Mouse (Mus musculus) cortical plate, adult 2 months (tissue): ENCODE data around the gene Shf. TPM values are rescaled to one million over a fixed set of nuclear protein-coding genes. Genes with fewer than 3 reads are reported as not detected.
A peak's percentile ranks its signal among the peaks of the same experiment; 100 is the strongest.

Source experiments
- H3K27ac ChIP-seq: fragments of 200-500 bp; 2 replicates; pipeline ENCODE4 v1.5.1; 2012; ENCODE audit warnings: low read length, control low read depth, inconsistent platforms; ENCODE audit not compliant: insufficient read depth
- H3K4me1 ChIP-seq: fragments of 200-500 bp; 2 replicates; pipeline ENCODE4 v1.6.1; 2011; ENCODE audit warnings: low read length; ENCODE audit not compliant: control insufficient read depth, insufficient read depth
- H3K4me3 ChIP-seq: fragments of 200-500 bp; 2 replicates; pipeline ENCODE4 v1.5.1; 2011; ENCODE audit warnings: mild to moderate bottlenecking, low read length, control low read depth; ENCODE audit not compliant: insufficient read depth
- CTCF ChIP-seq: fragments of 200-500 bp; IDR thresholded peaks from 2 replicates; pipeline ENCODE4 v1.5.1; 2011; ENCODE audit warnings: mild to moderate bottlenecking, control low read depth, low read length; ENCODE audit not compliant: insufficient read depth; ENCODE audit errors: extremely low read depth
- POLR2A ChIP-seq: fragments of 200-500 bp; IDR thresholded peaks from 2 replicates; pipeline ENCODE4 v1.6.1; 2011; ENCODE audit warnings: mild to moderate bottlenecking, low read length, control low read depth; ENCODE audit not compliant: insufficient read depth; ENCODE audit errors: extremely low read depth
- polyA plus RNA-seq: library from polyadenylated mRNA; depleted of rRNA; stranded (reverse); fragments of >200 nt; gene quantifications from 2 replicates; pipeline ENCODE4 v1.2.3, GENCODE M21; 2012

The Shf gene
- polyA plus RNA-seq, 1 experiment, result 72.5 TPM

- Histone ChIP-seq H3K4me3 (no peak overlapping the region), H3K27ac (no peak overlapping the region), H3K4me1 (peaks cover 3% of the 10 kb centered on the region; the same call in 1 of the 2 replicates)
- TF ChIP-seq CTCF (no peak), POLR2A (no peak)
Observed at GRCm38 (mm10) chr2:122379292-122379650, 10.3 kb upstream of the Shf start.

GRCm38 (mm10) chr2:122378421-122379291 lies 9.7 kb upstream of the Shf start:
- no peak overlapping the region for H3K27ac ChIP-seq
- H3K4me1 ChIP-seq, result peaks cover 3% of the 10 kb centered on the region; the same call in 1 of the 2 replicates
- peak; percentile 63 for TF ChIP-seq CTCF
- no peak for TF ChIP-seq POLR2A
- H3K4me3 ChIP-seq, result peak overlapping the region; percentile 58

GRCm38 (mm10) chr2:122377751-122378246 lies 8.8 kb upstream of the Shf start:
- Histone ChIP-seq H3K4me3 (peak overlapping the region; percentile 58), H3K27ac (peak overlapping the region; percentile 26; the same call in 1 of the 2 replicates), H3K4me1 (peaks cover 3% of the 10 kb centered on the region; the same call in 1 of the 2 replicates)
- TF ChIP-seq POLR2A (no peak), CTCF (no peak)

GRCm38 (mm10) chr2:122377215-122377674 lies 8.3 kb upstream of the Shf start:
- Histone ChIP-seq H3K4me1 (peaks cover 3% of the 10 kb centered on the region; the same call in 1 of the 2 replicates), H3K4me3 (peak overlapping the region; percentile 58), H3K27ac (peak overlapping the region; percentile 26; the same call in 1 of the 2 replicates)
- TF ChIP-seq POLR2A (peak; percentile 97), CTCF (no peak)

GRCm38 (mm10) chr2:122376041-122376561 lies 7.1 kb upstream of the Shf start:
- peaks cover 3% of the 10 kb centered on the region; the same call in 1 of the 2 replicates for H3K4me1 ChIP-seq
- H3K27ac ChIP-seq, result peak overlapping the region; percentile 50
- TF ChIP-seq CTCF, result no peak
- no peak for TF ChIP-seq POLR2A
- peak overlapping the region; percentile 57 for H3K4me3 ChIP-seq

- TF ChIP-seq CTCF (no peak), POLR2A (peak; percentile 86; the same call in 1 of the 2 replicates)
- Histone ChIP-seq H3K27ac (peak overlapping the region; percentile 50), H3K4me3 (peak overlapping the region; percentile 57)
Observed at GRCm38 (mm10) chr2:122375391-122375991, 6.5 kb upstream of the Shf start.

GRCm38 (mm10) chr2:122374666-122375331 lies 5.8 kb upstream of the Shf start:
- Histone ChIP-seq H3K27ac (peak overlapping the region; percentile 32; the same call in 1 of the 2 replicates), H3K4me3 (peak overlapping the region; percentile 57), H3K4me1 (no peaks in the 10 kb centered on the region)
- TF ChIP-seq POLR2A (no peak), CTCF (no peak)

More at GRCm38 (mm10) chr2:122375391-122375991, 6.5 kb upstream of the Shf start:
- peaks cover under 1% of the 10 kb centered on the region; the same call in 1 of the 2 replicates for H3K4me1 ChIP-seq

- no peak overlapping the region for H3K4me3 ChIP-seq
- TF ChIP-seq POLR2A (no peak), CTCF (no peak)
- H3K4me1 ChIP-seq, result no peaks in the 10 kb centered on the region
- H3K27ac ChIP-seq, result no peak overlapping the region
Observed at GRCm38 (mm10) chr2:122374012-122374411, 5.0 kb upstream of the Shf start.

GRCm38 (mm10) chr2:122372541-122372940 lies 3.6 kb upstream of the Shf start:
- Histone ChIP-seq H3K27ac (no peak overlapping the region), H3K4me3 (no peak overlapping the region), H3K4me1 (0 out of 2 replicates have a peak, but pooled peaks cover 1% of the 10 kb centered on the region)
- TF ChIP-seq POLR2A (no peak), CTCF (no peak)

GRCm38 (mm10) chr2:122372067-122372466 lies 3.1 kb upstream of the Shf start:
- no peak overlapping the region for H3K27ac ChIP-seq
- H3K4me1 ChIP-seq, result peaks cover 3% of the 10 kb centered on the region; the same call in 1 of the 2 replicates
- no peak overlapping the region for H3K4me3 ChIP-seq
- TF ChIP-seq CTCF (no peak), POLR2A (no peak)
